ENCODE assay signal across 15 mouse cellular contexts in genomic region chr10:39893702-39894697, GRCm38 (mm10). TPM values are rescaled to one million over a fixed set of nuclear protein-coding genes. Genes with fewer than 3 reads are reported as not detected.
DNase-seq lines count a peak whose midpoint lies in the region; ATAC-seq and TF ChIP-seq lines count a peak whose summit lies in the region.
"Had no signal": no experiment of that assay in that cellular context is flagged by ENCODE, and none has a peak within 500 bp of the region (broad histone marks: within the 10 kb centered on the region; RNA-seq: fewer than 3 reads in every experiment).

No protein-coding gene starts in this region.

- intact Hi-C loops in heart, postnatal 25 days (cut with DNase I), result no loop called here
- intact Hi-C loops in left cerebral cortex, postnatal 14 days (cut with DNase I), result no loop called here

- no peaks in the 10 kb centered on the region for H3K27me3 ChIP-seq in liver, embryonic 11.5 days (replicated peaks; ENCODE audit: control insufficient read depth, insufficient read depth, low read length)
- H3K27me3 ChIP-seq: hindbrain, embryonic 12.5 days had no signal

- TF ChIP-seq POLR2A in lung, adult 2 months (IDR thresholded peaks at IDR 0.05; ENCODE audit: borderline replicate concordance, extremely low read depth, low read depth, low read length), result no peak

- TF ChIP-seq CTCF in lung, adult 2 months (IDR thresholded peaks at IDR 0.05; ENCODE audit: insufficient read depth, low read length), result no peak

- H3K36me3 ChIP-seq in liver, embryonic 11.5 days (ENCODE audit: control insufficient read depth, insufficient read depth, low read length), result no peaks in the 10 kb centered on the region

- H3K9me3 ChIP-seq in liver, embryonic 11.5 days (ENCODE audit: control insufficient read depth, low read length), result no peaks in the 10 kb centered on the region
- H3K9me3 ChIP-seq: forebrain, embryonic 10.5 days; hindbrain, embryonic 12.5 days had no signal

- peak overlapping the region; percentile 13; the same call in 1 of the 2 replicates for H3K4me2 ChIP-seq in liver, embryonic 11.5 days
- H3K4me2 ChIP-seq: hindbrain, embryonic 12.5 days had no signal

- WGBS in lung, adult 2 months, result 55% methylated on average over 11 of the region's 11 CpGs
- WGBS in liver, embryonic 11.5 days, result 59% methylated on average over 11 of the region's 11 CpGs

- DNase-seq in heart, adult 11 months, result peak; percentile 81
- no peak for DNase-seq in heart, postnatal 25 days (ENCODE audit: low spot score)
- peak; percentile 21 for DNase-seq in lung, postnatal 36 days
- DNase-seq in lung, adult 2 months, result no peak
- DNase-seq in liver, embryonic 11.5 days (ENCODE audit: low spot score), result peak; percentile 51
- no peak for DNase-seq in thymus, postnatal 14 days
- no peak for DNase-seq in left cerebral cortex, postnatal 14 days (ENCODE audit: low spot score in 2 of 2)
- DNase-seq in Muller cell, postnatal 12 days (ENCODE audit: inconsistent ontology term), result no peak
- DNase-seq: cerebellum, adult 11-12 months; gastrocnemius, adult 2 months had no signal

- H3K4me1 ChIP-seq in lung, adult 2 months (ENCODE audit: control insufficient read depth, insufficient read depth, low read length), result no peaks in the 10 kb centered on the region
- peaks cover 10% of the 10 kb centered on the region for H3K4me1 ChIP-seq in liver, embryonic 11.5 days (replicated peaks; ENCODE audit: control insufficient read depth, insufficient read depth, low read length)

- H3K4me3 ChIP-seq in lung, adult 2 months (replicated peaks; ENCODE audit: extremely low read depth, low read depth, low read length), result no peak overlapping the region
- no peak overlapping the region for H3K4me3 ChIP-seq in liver, embryonic 11.5 days (ENCODE audit: low read depth, low read length)
- H3K4me3 ChIP-seq: forebrain, embryonic 10.5 days; gastrocnemius, adult 2 months; hindbrain, embryonic 12.5 days had no signal

- H3K27ac ChIP-seq in liver, embryonic 11.5 days (ENCODE audit: low read depth, low read length), result peak overlapping the region; percentile 23; the same call in 1 of the 2 replicates
- H3K27ac ChIP-seq: forebrain, embryonic 10.5 days; gastrocnemius, adult 2 months; hindbrain, embryonic 12.5 days; kidney, postnatal 0 days; macrophage had no signal

- H3K9ac ChIP-seq in liver, embryonic 11.5 days (ENCODE audit: low read depth, low read length), result no peak overlapping the region
- H3K9ac ChIP-seq: hindbrain, embryonic 12.5 days had no signal

- peak; percentile 76 for ATAC-seq in liver, embryonic 11.5 days (replicated peaks; ENCODE audit: low FRiP score)

RNA-seq across cellular contexts. Expression of gene Mfsd4b4, which starts 5.0 kb away (rescaled TPM):
- total RNA-seq in heart, postnatal 25 days (2021), result 1 to 10 TPM; 3.3 to 4.0 TPM
- polyA plus RNA-seq in lung, adult 2 months (2012; rRNA removed), result 1.8 and 2.9 TPM in 2 replicates
- 3.4 and 4.1 TPM in 2 replicates for polyA plus RNA-seq in liver, embryonic 11.5 days (2014; fragmentation: Nextera tagmentation; extraction: Ambion mirVana)
- 1 to 10 TPM; 6.8 to 7.1 TPM for total RNA-seq in left cerebral cortex, postnatal 14 days (2021)

RNA-seq across cellular contexts. Expression of gene Mfsd4b2, which starts 32.7 kb away (rescaled TPM):
- not detected for total RNA-seq in heart, postnatal 25 days (2021)
- polyA plus RNA-seq in lung, adult 2 months (2012; rRNA removed), result not detected in 2 replicates
- polyA plus RNA-seq in liver, embryonic 11.5 days (2014; fragmentation: Nextera tagmentation; extraction: Ambion mirVana), result not detected in 2 replicates
- total RNA-seq in left cerebral cortex, postnatal 14 days (2021), result under 1 TPM; 0.19 to 0.33 TPM
- polyA plus RNA-seq: forebrain, embryonic 10.5 days; hindbrain, embryonic 12.5 days; kidney, postnatal 0 days; macrophage; testis, adult 2 months had no signal

Comparison
In these comparisons a context has a peak if more than half of its experiments do, and no peak if none do; other contexts are left out.
1. DNase-seq: peak in heart, adult 11 months (single experiment), lung, postnatal 36 days (single experiment) and liver, embryonic 11.5 days (single experiment); none in heart, postnatal 25 days (single experiment), lung, adult 2 months (single experiment), thymus, postnatal 14 days (single experiment), left cerebral cortex, postnatal 14 days (0 of 2) and Muller cell, postnatal 12 days (single experiment).